Mouse (Mus musculus) spleen, adult 2 months (tissue): ENCODE data around the gene Batf3.
A peak's percentile ranks its signal among the peaks of the same experiment; 100 is the strongest.

Source experiments
- CTCF ChIP-seq: fragments of 200-500 bp; IDR thresholded peaks from 2 replicates; pipeline ENCODE4 v1.5.1; 2011; ENCODE audit warnings: mild to moderate bottlenecking, inconsistent platforms; ENCODE audit not compliant: insufficient read depth, insufficient read length, insufficient replicate concordance; ENCODE audit errors: extremely low read depth
- POLR2A ChIP-seq: fragments of 200-500 bp; IDR thresholded peaks from 2 replicates; pipeline ENCODE4 v1.6.1; 2011; ENCODE audit warnings: low read depth, low read length, inconsistent platforms

GRCm38 (mm10) chr1:191153052-191153451 lies 55.4 kb downstream of the Batf3 start:
- TF ChIP-seq POLR2A: no peak
- TF ChIP-seq CTCF: peak; percentile 57; the same call in 1 of the 2 replicates
